Mouse (Mus musculus): ENCODE measurements around the gene Trim28.
"Not testable (repeated sequence)": the region's sequence is repeated elsewhere in the genome, so short reads cannot be mapped to it uniquely, and the experiment has no call there.

The Trim28 gene

GRCm38 (mm10) chr7:13063399-13063798 lies 64.5 kb downstream of the Trim28 start:
- not testable (repeated sequence) for DNase-seq (ENCODE audit: low spot score in 2 of 2)

GRCm38 (mm10) chr7:13072293-13072692 lies 73.4 kb downstream of the Trim28 start:
- no peak for DNase-seq (ENCODE audit: low spot score in 2 of 2)
